Mouse (Mus musculus) kidney, adult 9 months (tissue): ENCODE data around the gene Fam122a.

Experiments used
- DNase-seq: peaks from one replicate; pipeline ENCODE4 v3.0.0; 2022

Gene Fam122a

DNA sequence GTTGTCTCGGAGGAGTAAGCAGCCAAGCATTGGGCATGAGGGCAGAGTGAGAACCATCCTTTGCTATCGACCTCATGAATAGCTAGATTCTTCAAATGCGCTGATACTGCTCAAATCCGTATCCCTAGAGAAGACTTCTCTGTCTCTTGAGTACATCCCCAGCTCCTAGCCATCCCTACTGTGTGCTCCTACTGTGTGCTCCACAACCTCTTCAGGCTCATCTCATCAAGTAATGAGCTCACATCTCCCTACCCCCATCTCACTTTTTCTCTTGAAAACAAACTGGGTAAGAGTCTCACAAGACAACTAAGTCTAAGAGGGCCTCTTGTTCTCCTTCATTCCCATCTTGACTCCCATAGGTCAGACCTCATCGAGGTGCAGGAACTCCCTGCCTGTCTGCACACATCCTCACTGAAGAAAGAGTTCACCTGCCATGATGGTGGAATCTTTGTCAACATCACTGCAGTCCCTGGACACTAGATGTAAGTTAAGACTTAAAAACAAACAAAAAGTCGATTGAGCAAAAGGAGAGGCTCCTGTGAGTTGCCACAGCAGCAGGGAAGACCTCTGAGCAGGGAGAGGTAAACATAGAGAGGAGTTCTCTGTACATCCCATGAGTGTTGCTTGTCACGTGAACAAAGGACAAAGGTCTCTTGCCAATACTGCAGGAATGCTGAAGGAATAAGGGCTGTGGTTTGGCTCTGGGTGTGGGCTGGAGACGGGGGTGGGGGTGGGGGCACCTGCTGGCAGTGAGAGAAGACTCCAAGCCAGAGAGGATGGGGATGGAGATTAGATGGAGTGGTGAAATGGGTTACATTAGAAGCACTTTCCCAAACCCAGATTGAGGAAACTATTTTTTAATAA is 9.5 kb upstream of the Fam122a start:
- no peak for DNase-seq

DNA sequence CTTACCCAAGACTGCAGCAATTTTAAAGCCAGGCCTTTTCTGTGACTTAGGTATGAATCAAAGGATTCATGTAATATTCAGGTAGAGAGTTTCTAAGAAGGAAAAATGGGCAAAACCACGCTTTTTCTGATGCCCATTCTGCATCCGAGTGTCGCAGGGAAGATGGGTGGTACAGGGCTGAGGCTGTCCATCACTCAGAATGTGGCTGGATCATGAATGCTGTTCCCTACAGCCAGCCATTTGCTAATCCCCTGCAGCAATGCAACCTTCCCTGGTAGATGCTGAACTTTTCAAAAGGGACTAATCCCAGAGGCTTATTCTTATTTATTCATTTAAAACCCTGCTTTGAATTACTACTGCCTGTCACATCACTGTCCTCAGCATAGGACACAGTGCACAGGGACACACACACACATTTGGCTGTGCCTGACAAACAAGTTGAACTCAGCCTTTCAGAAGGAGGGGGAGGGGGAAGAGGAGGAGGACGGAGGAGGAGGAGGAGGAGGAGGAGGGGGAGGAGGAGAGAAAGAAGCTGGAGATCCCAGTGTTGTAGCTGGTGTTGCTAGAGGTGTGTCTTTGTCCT is 7.5 kb upstream of the Fam122a start:
- DNase-seq, result no peak

DNA sequence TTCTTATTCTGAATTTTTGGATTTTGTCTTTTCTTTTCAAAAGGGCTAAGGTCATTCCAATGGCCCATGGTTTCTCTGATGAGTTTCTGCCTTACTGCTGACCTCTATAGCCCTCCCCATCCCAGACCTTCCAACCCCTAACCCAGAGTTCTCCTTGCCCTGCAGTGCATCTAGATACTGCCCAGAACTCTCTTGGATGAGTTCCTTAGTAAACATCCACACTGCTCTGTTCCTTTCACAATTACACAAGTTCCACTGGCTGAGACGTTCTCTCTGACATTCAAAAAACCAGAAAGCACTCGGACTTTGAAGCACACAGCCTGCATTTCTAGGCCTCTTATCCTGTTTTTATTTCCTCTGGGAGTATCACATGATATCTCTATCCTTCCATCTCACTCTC is 3.8 kb upstream of the Fam122a start:
- DNase-seq, result no peak

DNA sequence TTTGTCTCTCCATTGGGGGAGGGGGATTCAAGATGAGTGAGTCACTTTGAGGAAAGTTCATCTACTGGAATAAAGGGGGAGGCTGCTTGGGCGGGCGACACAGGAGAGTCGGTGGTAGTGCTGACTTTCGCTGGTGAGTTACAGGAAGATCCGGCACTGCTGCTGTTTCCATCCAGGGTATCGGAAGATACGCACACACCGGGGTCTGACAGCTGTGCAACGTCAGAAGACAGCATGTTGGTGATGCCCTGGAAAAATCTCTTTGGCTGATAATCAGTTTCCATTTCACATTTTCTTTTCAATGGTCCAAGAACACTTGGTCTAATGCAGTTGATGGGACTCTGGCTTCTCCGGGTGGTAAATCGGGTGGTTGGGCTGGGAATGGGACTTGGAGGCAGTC is 695 bp downstream of the Fam122a start:
- DNase-seq, result peak; percentile 19

DNA sequence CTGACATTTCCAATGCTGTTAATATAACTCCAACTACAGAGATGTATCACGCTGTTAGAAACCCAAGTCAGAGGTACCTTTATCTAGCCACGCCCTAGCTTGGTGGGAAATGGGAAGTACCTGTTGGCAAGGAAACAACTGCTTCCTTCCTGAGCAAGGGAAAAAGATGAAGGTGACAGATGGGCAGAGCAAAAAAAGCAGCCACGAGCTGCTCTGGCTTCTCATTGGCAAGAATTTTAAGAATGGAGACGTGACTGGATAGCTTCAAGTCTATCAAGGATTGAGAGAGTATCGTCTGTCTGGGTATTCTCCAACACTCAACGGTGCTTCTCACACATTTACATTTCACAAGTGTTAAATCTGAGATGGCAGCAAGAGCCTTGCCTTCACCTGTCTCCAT is 1.9 kb downstream of the Fam122a start:
- no peak for DNase-seq

DNA sequence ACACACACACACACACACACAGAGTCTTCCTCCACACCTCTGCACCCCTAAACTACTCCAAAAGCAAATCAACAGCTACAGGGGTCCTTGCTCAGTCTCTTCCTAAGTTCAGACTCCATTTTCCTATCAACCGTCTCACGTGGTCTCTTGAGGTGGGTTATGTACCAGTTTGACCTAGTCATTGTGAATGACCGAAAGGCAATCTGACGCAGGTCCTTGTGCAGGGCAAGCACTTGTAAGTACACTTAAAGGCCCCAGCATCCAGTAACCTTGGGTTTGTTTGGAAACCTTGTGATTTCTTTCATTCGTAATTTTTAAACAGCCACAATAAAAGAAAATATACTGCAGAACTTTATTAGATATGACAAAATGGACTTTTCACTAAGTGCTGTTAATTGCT is 4.6 kb downstream of the Fam122a start:
- DNase-seq, result no peak

DNA sequence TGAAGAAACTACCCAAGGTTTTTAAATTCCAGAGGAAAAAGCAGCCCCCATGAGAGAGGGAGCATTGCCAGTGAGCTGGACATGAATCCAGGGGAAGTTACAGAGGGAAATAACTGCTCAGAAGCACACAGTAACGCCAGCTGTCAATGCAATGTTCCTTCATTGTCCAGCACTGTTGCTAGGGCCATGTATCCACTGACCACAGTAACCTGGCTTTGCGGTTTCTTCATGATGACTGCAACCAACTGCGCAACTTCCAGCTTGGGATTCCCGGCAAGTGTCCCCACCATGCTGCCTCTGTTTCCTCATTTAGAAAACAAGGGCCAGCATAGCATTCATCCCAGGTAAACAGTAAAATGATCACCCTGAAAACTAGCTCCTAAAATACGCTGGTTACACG is 5.6 kb downstream of the Fam122a start:
- no peak for DNase-seq

DNA sequence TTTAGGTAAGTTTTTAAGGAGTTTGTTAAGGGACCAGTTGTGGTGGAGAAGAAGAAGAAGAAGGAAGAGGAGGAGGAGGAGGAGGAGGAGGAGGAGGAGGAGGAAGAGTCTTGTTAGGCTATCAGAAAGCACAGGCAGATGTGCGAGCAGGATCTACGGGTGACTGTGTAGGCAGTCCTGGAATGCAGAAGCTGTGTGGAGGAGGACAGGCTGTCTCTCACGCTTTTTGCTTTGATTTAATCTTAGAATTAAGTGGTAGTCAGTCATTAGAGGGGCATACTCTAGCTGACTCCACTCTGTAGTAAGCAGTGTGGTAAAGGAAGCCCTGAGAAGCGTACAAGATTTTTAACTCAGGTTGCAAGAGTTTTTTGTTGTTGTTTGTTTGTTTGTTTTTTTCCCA is 7.9 kb downstream of the Fam122a start:
- DNase-seq, result no peak

DNA sequence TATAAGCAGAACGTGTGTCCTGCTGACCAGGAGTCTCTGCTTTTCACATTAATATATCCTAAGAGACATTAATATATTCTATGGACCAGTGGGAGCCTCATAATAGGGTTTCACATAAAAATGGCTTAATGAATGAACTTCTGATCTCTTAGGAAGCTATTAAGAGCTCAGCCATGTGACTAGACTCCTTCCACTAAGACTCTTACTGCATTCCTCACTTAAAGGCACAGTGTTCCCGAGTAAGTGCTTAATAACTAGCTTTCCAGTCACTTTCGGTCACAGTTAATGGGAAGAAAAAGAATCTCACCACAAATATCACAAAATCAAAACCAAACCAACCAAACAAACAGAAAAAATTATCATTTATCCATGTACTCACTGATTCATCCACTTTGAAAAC is 8.5 kb downstream of the Fam122a start:
- DNase-seq, result peak; percentile 29

DNA sequence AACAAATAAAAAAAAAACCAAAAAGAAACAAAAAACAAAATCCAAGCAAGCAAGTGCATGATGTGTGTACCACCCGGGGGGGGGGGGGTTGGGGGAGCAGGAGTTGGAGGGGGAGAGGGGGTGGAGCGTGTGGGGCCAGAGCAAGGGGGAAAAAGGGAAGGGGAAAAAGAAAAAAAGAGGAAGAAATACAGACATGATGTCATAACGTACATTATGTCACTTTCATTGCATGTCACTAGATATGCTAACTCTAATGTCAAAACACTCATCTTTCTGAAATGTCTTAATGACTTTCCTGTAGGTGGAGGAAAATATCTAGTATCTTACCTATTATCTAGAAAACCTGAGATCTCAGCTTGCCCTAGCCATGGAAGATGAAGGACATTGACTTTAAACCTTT is 14.1 kb downstream of the Fam122a start:
- DNase-seq, result no peak

DNA sequence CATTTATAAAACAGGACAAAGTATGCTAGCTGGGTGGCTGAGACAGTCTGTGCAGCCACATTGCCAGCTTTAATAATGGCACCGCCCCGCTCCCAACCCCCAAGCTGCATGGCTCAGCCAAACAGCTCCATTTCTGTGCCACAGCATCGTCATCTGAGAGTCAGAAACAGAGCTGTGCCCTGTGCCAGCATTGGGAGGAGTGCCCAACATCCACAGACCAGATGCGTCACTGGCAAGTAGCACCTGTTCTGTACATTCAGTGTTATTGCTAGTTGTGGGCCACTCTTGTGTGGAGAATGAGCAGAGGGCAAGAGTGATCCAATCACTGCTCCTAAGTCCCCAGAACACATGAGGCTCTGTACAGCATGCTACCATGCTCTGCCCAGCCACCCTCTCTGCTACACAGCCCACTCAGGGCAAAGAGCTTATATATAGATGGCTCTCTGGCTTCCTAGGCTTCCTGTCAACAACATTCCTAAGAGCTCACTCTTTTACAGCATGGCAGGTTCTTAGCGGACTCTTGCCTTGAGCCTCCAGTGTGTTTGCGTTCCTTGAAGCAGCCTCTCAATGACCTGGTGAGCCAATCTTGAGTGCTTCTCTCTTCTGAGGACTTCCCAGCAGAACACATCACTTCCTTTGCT is 20.4 kb downstream of the Fam122a start:
- no peak for DNase-seq

DNA sequence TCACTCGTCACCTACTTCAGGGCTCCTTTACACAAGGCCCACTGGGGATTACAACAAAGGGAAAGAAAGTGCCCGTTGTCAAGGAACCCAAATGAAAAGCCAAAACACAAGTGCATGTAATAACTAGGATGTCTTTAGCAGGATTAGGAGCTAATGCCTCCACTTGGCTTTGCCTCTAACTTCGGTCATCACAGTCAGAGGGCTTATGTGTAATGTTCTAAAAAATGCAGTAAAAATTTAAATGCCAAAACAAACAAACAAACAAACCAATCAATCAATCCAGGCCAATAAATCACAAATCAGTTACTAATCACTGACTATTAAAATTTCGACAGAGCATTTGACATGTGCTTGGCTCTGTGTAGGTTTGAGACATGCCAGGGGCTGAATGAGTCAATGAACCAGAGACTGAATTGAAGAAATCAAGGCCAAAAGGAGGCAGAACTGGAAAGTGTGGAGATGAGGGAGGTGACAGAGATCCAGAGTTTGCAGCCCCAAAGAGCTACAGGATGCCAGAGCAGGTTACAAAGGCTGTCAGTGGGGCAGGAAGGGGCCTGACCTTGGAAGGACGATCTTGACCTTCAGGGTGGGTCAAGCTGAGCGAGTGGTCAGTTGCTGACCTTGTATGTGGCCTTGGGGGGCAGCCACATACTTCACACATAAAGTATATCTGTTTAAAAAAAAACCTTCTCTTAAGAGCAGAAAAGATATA is 21.8 kb downstream of the Fam122a start:
- no peak for DNase-seq

DNA sequence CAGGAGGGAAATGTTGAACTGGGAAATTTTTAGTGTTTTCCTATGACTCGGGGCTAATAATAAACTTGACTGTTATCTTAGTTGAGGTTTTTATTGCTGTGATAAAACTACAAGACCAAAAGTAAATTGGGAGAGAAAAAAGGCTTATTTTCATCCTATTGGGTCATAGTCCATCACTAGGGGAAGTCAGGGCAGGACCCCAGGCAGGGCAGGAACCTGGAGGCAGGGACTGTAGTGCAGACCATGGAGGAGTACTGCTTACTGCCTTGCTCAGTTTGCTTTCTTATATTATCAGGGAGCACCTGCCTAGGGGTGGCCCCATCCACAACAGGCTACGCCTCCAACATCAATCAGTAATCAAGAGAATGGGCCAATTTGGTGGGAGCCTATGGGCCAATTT is 22.7 kb downstream of the Fam122a start:
- DNase-seq, result no peak

DNA sequence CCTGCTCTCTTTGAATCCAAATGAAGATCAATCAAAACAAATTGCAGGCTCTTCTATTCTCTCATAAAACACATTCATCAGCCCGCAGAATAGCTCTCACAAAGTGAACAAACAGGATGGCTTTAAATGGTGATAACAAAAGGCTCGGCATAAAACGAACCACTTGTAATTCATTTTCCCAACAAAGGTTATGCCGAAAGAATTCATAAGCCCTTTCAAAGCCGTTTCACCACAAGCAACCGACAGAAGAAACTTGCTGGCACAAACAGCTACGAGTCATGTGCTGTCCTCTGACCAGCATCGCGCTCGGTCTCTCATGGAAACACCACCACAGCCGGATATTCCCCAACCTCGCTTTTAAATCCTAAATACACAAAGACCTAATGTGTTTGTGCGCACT is 23.8 kb downstream of the Fam122a start:
- DNase-seq, result no peak

DNA sequence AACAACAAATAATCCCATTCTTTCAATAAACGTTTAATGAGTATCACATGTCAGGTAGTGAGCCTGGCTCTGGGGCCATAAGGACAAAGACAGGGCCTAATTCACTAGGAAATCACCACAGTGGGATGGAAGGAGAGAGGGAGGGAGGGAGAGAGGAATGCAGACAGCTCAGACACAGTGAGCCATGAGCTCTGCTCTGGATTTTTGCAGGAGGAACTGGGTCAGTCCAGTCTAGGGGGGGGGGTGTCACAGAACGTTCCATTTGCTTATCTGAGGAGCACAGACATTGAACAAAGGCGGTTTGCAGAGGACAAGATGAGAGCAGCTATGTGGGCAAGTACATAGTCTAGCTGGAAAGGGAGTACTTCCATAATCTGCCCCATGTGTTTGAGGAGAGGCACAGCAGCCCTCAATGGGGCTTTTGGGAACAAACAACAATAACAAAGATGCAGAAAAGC is 24.7 kb downstream of the Fam122a start:
- no peak for DNase-seq

DNA sequence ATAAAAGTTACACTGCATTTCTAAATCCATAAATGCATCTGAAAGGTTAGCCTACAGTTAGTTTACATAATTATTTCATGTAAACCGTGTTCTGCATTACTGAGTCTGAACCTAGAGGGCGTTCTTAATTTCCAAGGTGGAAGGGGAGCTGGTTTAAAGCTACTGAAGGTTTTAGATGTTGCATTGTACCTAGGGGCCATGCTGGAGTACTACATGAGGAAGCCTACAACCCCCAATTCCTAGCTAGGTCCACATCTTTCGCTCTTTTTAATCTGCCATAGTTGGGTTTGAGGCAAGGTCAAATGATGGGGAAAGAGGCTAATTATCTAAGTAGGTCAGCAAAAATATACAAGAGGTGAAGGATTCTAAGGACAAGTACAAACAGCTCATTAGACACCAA is 25.5 kb downstream of the Fam122a start:
- no peak for DNase-seq

DNA sequence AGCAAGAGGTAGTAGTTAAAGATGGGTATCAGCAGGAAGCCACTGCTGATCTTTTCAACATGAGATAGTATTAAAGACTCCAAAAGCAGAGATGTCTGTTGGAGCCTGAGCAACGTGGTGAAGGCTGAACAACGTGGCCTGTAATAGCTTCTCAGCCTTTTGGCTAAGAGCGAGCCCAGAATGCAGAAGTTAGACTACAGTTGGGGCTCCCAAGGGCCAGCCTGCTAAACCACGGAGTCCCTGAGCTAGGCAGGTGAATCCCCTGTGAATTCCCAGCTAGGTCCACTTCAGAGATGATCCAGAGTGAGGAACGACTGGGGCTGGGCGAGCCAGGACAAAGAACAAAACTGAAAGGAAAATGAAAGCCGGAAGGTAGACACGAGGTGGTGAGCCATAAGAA is 26.4 kb downstream of the Fam122a start:
- no peak for DNase-seq

DNA sequence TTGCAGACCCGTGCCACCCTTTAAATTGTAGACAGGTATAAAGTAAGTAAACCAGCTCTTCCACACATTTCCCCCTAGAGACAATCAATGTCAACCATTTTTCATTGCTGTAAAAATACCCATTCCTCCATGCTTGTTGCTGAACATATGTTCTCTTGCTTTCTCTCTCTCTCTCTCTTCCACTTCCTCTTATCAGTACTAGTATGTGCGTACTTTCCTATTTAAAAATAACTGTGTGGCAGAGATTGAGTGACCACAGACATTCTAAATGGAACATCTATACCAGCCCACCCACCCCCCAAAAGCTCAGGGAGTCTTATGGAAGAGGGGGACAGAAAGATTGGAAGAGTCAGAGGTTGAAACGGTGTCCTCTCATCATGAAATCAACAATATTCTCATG is 32.8 kb downstream of the Fam122a start:
- DNase-seq, result no peak

DNA sequence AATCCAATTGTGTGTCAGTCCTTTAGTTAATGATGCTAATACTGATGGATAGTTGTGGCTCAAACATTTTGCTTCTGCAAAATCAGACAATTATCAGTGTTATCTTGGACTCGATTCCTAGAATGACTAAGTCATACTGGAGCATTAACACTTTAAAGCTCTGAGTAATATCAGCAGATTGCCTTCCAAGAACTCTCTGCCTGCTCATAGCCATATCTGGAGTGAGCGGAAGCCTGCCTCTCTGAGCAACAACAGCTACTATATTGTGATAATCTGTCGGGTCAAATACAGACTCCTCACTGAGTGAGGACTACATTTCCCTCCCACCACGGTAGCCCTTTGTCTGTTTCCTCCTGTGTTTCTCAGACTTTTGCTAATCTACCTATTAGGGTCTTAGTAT is 37.4 kb downstream of the Fam122a start:
- DNase-seq, result no peak

DNA sequence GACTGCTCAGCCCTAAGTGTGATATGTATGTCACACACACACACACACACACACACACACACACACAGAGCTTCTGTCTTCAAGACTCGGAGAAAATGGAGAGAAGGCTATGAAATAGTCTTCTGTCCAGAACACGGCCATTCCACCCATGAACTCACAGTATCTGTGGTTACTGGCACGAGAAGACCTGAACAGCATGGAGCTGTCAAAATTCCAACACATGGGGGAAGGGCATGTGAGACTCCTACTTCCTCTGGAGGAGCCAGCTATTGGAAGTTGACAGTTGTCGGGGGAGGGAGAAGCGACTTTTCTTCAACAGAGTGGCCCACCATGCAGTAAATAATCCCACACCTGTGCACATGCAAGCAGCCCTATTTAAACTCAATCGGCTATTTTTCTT is 42.9 kb downstream of the Fam122a start:
- no peak for DNase-seq

DNA sequence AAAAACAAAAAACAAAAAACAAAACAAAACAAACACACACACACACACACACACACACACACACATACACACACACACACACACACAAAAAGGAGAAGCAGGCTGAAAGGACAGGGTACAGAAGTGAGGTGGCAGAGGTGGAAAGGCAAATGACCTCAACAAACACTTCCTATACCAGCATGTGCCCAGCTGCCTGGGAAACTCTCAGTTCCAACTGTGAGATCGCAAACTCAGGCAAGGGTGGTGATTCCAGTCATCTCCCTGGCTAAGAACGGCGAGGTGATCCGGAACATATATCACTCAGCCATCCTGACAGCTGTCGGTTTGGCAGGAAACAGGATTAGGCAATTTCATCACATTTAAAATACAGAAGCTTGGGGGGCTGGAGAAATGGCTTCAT is 44.7 kb downstream of the Fam122a start:
- no peak for DNase-seq

DNA sequence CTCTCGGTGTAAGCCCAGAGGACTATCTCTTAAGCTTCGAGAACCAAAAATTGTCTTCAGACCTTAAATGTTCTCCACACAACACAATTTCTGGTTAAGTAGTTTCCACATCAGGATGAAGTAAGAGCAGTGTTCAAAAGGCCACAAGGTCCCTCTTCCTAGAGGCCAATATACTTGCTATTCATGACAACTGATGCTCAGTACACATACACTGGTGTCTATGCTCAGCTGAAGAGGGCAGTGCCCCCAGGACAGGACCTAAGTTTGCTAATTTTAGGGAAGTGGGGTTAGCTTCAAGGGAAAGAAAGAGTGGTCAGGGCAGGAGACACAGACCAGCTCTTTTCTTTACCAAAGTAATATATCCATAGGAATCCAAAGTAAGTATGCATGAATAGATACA is 45.8 kb downstream of the Fam122a start:
- no peak for DNase-seq

DNA sequence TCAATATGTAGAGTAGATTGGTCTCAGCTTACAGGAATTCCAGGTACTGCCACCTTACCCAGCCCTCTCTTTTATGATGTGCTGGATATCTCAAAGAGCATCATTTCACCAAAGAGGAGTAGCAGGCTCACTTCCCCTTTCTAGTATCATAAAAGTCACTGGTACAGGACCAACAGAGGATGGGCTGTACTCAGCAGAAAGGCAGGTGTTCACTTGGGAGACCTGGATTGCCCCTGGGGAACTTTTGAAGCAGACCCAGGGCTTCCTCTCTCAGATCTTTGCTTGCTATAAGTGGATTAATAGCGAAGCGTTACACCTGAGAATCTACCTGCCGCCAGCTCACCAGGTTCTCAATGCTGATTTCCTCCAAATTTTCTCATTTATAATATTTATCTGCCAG is 49.1 kb downstream of the Fam122a start:
- no peak for DNase-seq

DNA sequence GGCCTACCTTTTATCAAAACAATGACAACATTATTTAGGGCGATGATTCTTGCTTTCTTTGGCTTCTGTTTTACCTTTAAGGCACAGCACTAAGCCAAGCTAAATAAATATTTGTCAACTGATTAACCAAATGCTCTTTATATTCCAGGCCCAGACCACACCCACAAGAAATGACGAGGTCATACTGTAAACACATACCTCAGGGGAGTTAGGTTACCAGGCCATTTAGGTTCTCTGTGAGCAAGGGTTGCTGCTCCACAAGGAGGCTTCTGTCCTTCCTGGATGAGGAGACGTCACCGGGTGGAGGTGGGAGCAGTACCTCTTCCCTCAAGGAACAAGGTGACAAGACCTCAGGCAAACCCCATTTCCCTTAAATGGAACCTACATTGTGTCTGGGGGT is 49.9 kb downstream of the Fam122a start:
- DNase-seq, result no peak
